Comparison of ENCODE assay signal across 34 mouse cellular contexts in genomic region chr2:69328509-69329163, GRCm38 (mm10). TPM values are rescaled to one million over a fixed set of nuclear protein-coding genes. Genes with fewer than 3 reads are reported as not detected.
DNase-seq lines count a peak whose midpoint lies in the region; ATAC-seq lines count a peak whose summit lies in the region.
"Had no signal": no experiment of that assay in that cellular context is flagged by ENCODE, and none has a peak within 500 bp of the region (broad histone marks: within the 10 kb centered on the region; RNA-seq: fewer than 3 reads in every experiment).

No protein-coding gene starts in this region.

- no peaks in the 10 kb centered on the region for H3K9me3 ChIP-seq in midbrain, embryonic 11.5 days (ENCODE audit: control insufficient read depth, low read length)
- no peaks in the 10 kb centered on the region for H3K9me3 ChIP-seq in midbrain, embryonic 10.5 days (replicated peaks)
- H3K9me3 ChIP-seq in hindbrain, embryonic 13.5 days = no peaks in the 10 kb centered on the region
- H3K9me3 ChIP-seq in midbrain, embryonic 13.5 days = no peaks in the 10 kb centered on the region
- H3K9me3 ChIP-seq: embryonic facial prominence, embryonic 13.5 days; limb, embryonic 10.5 days; liver, embryonic 15.5 days; lung, embryonic 15.5 days; neural tube, embryonic 13.5 days; stomach, embryonic 15.5 days had no signal

- no peaks in the 10 kb centered on the region for H3K36me3 ChIP-seq in midbrain, embryonic 11.5 days (ENCODE audit: control insufficient read depth, insufficient read depth, low read length)
- no peaks in the 10 kb centered on the region for H3K36me3 ChIP-seq in midbrain, embryonic 10.5 days
- H3K36me3 ChIP-seq in hindbrain, embryonic 13.5 days = no peaks in the 10 kb centered on the region
- H3K36me3 ChIP-seq in midbrain, embryonic 13.5 days = no peaks in the 10 kb centered on the region
- H3K36me3 ChIP-seq: embryonic facial prominence, embryonic 13.5 days; limb, embryonic 10.5 days; liver, embryonic 15.5 days; lung, embryonic 15.5 days; neural tube, embryonic 13.5 days; stomach, embryonic 15.5 days had no signal

- peak; percentile 62; the same call in 1 of the 2 replicates for ATAC-seq in midbrain, embryonic 11.5 days (ENCODE audit: low FRiP score)
- peak; percentile 72; the same call in 1 of the 2 replicates for ATAC-seq in hindbrain, embryonic 13.5 days (ENCODE audit: low FRiP score)
- peak; percentile 90 for ATAC-seq in midbrain, embryonic 13.5 days
- ATAC-seq: inflammation-experienced regulatory T-cells, adult 6 months had no signal

- H3K9ac ChIP-seq in midbrain, embryonic 11.5 days (ENCODE audit: low read length) = no peak overlapping the region
- H3K9ac ChIP-seq in hindbrain, embryonic 13.5 days = no peak overlapping the region
- H3K9ac ChIP-seq in midbrain, embryonic 13.5 days (replicated peaks) = no peak overlapping the region
- H3K9ac ChIP-seq: embryonic facial prominence, embryonic 13.5 days; liver, embryonic 15.5 days; lung, embryonic 15.5 days; neural tube, embryonic 13.5 days; stomach, embryonic 15.5 days had no signal

- no peak overlapping the region for H3K4me3 ChIP-seq in midbrain, embryonic 11.5 days (ENCODE audit: low read depth, low read length)
- no peak overlapping the region for H3K4me3 ChIP-seq in midbrain, embryonic 10.5 days
- H3K4me3 ChIP-seq in hindbrain, embryonic 13.5 days = no peak overlapping the region
- H3K4me3 ChIP-seq in midbrain, embryonic 13.5 days (replicated peaks) = no peak overlapping the region
- H3K4me3 ChIP-seq: embryonic facial prominence, embryonic 13.5 days; erythroblast, embryonic 14.5 days; gastrocnemius, adult 2 months; limb, embryonic 10.5 days; liver, embryonic 15.5 days; lung, embryonic 15.5 days; myocyte; neural tube, embryonic 13.5 days; stomach, embryonic 15.5 days had no signal

- 87% methylated on average over 5 of the region's 5 CpGs for WGBS in midbrain, embryonic 11.5 days
- 88% methylated on average over 5 of the region's 5 CpGs for WGBS in midbrain, embryonic 10.5 days
- WGBS in hindbrain, embryonic 13.5 days = 77% methylated on average over 5 of the region's 5 CpGs
- 73% methylated on average over 5 of the region's 5 CpGs for WGBS in midbrain, embryonic 13.5 days

- H3K4me2 ChIP-seq in midbrain, embryonic 11.5 days = no peak overlapping the region
- no peak overlapping the region for H3K4me2 ChIP-seq in hindbrain, embryonic 13.5 days
- no peak overlapping the region for H3K4me2 ChIP-seq in midbrain, embryonic 13.5 days (replicated peaks)
- H3K4me2 ChIP-seq: embryonic facial prominence, embryonic 13.5 days; liver, embryonic 15.5 days; lung, embryonic 15.5 days; neural tube, embryonic 13.5 days; stomach, embryonic 15.5 days had no signal

- H3K27me3 ChIP-seq in midbrain, embryonic 11.5 days (ENCODE audit: control insufficient read depth, insufficient read depth, low read length) = no peaks in the 10 kb centered on the region
- H3K27me3 ChIP-seq in midbrain, embryonic 10.5 days (ENCODE audit: low read depth, poor library complexity, severe bottlenecking) = no peaks in the 10 kb centered on the region
- no peaks in the 10 kb centered on the region for H3K27me3 ChIP-seq in hindbrain, embryonic 13.5 days
- H3K27me3 ChIP-seq in midbrain, embryonic 13.5 days = peaks cover 32% of the 10 kb centered on the region
- H3K27me3 ChIP-seq: embryonic facial prominence, embryonic 13.5 days; liver, embryonic 15.5 days; lung, embryonic 15.5 days; neural tube, embryonic 13.5 days; stomach, embryonic 15.5 days had no signal

- no peak overlapping the region for H3K27ac ChIP-seq in midbrain, embryonic 11.5 days (ENCODE audit: low read depth, low read length)
- H3K27ac ChIP-seq in midbrain, embryonic 10.5 days (replicated peaks) = no peak overlapping the region
- H3K27ac ChIP-seq in hindbrain, embryonic 13.5 days = no peak overlapping the region
- H3K27ac ChIP-seq in midbrain, embryonic 13.5 days = no peak overlapping the region
- H3K27ac ChIP-seq: embryonic facial prominence, embryonic 13.5 days; gastrocnemius, adult 2 months; limb, embryonic 10.5 days; liver, embryonic 15.5 days; lung, embryonic 15.5 days; neural tube, embryonic 13.5 days; stomach, embryonic 15.5 days had no signal

- DNase-seq in midbrain, embryonic 11.5 days (ENCODE audit: low spot score, missing footprints) = peak; percentile 85
- no peak for DNase-seq in midbrain, embryonic 10.5 days (ENCODE audit: low spot score)
- no peak for DNase-seq in layer of hippocampus, adult 11-12 months (ENCODE audit: low spot score)
- no peak for DNase-seq in adrenal gland, postnatal 14 days
- no peak for DNase-seq in yolk sac, embryonic 10.5 days (ENCODE audit: low spot score)
- DNase-seq: adrenal gland, postnatal 10 days; cerebellum, adult 11 months; cerebellum, postnatal 14 days; gastrocnemius, adult 2 months; kidney, adult 2 months; kidney, postnatal 10 days; liver; lung, postnatal 4 days; retina, postnatal 1 day; thymus, postnatal 36 days had no signal

- H3K4me1 ChIP-seq in midbrain, embryonic 11.5 days (ENCODE audit: control insufficient read depth, insufficient read depth, low read length) = no peaks in the 10 kb centered on the region
- peaks cover 10% of the 10 kb centered on the region for H3K4me1 ChIP-seq in midbrain, embryonic 10.5 days
- H3K4me1 ChIP-seq in hindbrain, embryonic 13.5 days (replicated peaks) = no peaks in the 10 kb centered on the region; the same call in 1 of the 2 replicates
- peaks cover 5% of the 10 kb centered on the region; the same call in 1 of the 2 replicates for H3K4me1 ChIP-seq in midbrain, embryonic 13.5 days (replicated peaks)
- H3K4me1 ChIP-seq: embryonic facial prominence, embryonic 13.5 days; limb, embryonic 10.5 days; liver, embryonic 15.5 days; lung, embryonic 15.5 days; neural tube, embryonic 13.5 days; stomach, embryonic 15.5 days had no signal

RNA-seq across cellular contexts. Expression of gene Abcb11, which starts 13.8 kb away (rescaled TPM):
- polyA plus RNA-seq in midbrain, embryonic 11.5 days (2014; fragmentation: Nextera tagmentation; extraction: Ambion mirVana) = 0.03 TPM in 1 of 2 replicates, not detected in the other
- polyA plus RNA-seq in midbrain, embryonic 10.5 days (2016; fragmentation: Nextera tagmentation; extraction: Ambion mirVana) = not detected in 2 replicates
- polyA plus RNA-seq in hindbrain, embryonic 13.5 days (2015; fragmentation: Nextera tagmentation; extraction: Ambion mirVana) = 0.04 TPM in 1 of 2 replicates, not detected in the other
- polyA plus RNA-seq in midbrain, embryonic 13.5 days (2015; fragmentation: Nextera tagmentation; extraction: Ambion mirVana) = not detected in 2 replicates
- 0.86 and 29.4 TPM in 2 replicates for total RNA-seq in adrenal gland, postnatal 14 days (2021)
- total RNA-seq: gastrocnemius, adult 2 months; heart, adult 8-10 months; heart, postnatal 25 days; layer of hippocampus, adult 18-20 months; left cerebral cortex, adult 8-10 months; megakaryocyte-erythroid progenitor cell, adult 5-6 weeks; MEL had no signal
- polyA plus RNA-seq: embryonic facial prominence, embryonic 13.5 days; erythroblast, embryonic 14.5 days; heart, embryonic 14.5 days; inflammation-experienced regulatory T-cells, adult 6 months; kidney, adult 2 months; limb, embryonic 10.5 days; myocyte; neural tube, embryonic 13.5 days had no signal

RNA-seq across cellular contexts. Expression of gene Dhrs9, which starts 51.6 kb away (rescaled TPM):
- polyA plus RNA-seq in midbrain, embryonic 11.5 days (2014; fragmentation: Nextera tagmentation; extraction: Ambion mirVana) = not detected in 2 replicates
- not detected in 2 replicates for polyA plus RNA-seq in midbrain, embryonic 10.5 days (2016; fragmentation: Nextera tagmentation; extraction: Ambion mirVana)
- not detected in 2 replicates for polyA plus RNA-seq in hindbrain, embryonic 13.5 days (2015; fragmentation: Nextera tagmentation; extraction: Ambion mirVana)
- polyA plus RNA-seq in midbrain, embryonic 13.5 days (2015; fragmentation: Nextera tagmentation; extraction: Ambion mirVana) = not detected in 2 replicates
- total RNA-seq in adrenal gland, postnatal 14 days (2021) = 5.0 and 11.0 TPM in 2 replicates
- total RNA-seq: gastrocnemius, adult 2 months; layer of hippocampus, adult 18-20 months; layer of hippocampus, postnatal 14 days; MEL had no signal
- polyA plus RNA-seq: embryonic facial prominence, embryonic 13.5 days; erythroblast, embryonic 14.5 days; heart, embryonic 14.5 days; inflammation-experienced regulatory T-cells, adult 6 months; limb, embryonic 10.5 days; lung, embryonic 15.5 days; neural tube, embryonic 13.5 days had no signal
